Mouse (Mus musculus): ENCODE data around the gene Zcchc14.

Zcchc14 gene

GRCm38 (mm10) chr8:121665329-121665728, 12.6 kb upstream of the Zcchc14 start:
- DNase-seq (ENCODE audit: low read depth, low spot score), result peak; percentile 76

GRCm38 (mm10) chr8:121663101-121663500, 10.4 kb upstream of the Zcchc14 start:
- no peak for DNase-seq (ENCODE audit: low read depth, low spot score)

GRCm38 (mm10) chr8:121661631-121662357, 9.1 kb upstream of the Zcchc14 start:
- no peak for DNase-seq (ENCODE audit: low read depth, low spot score)

- no peak for DNase-seq (ENCODE audit: low read depth, low spot score)
Observed at GRCm38 (mm10) chr8:121660602-121661001, 7.9 kb upstream of the Zcchc14 start.

GRCm38 (mm10) chr8:121654966-121655494, 2.3 kb upstream of the Zcchc14 start:
- no peak for DNase-seq (ENCODE audit: low read depth, low spot score)

GRCm38 (mm10) chr8:121654131-121654530, 1.4 kb upstream of the Zcchc14 start:
- no peak for DNase-seq (ENCODE audit: low read depth, low spot score)

- peak; percentile 50 for DNase-seq (ENCODE audit: low read depth, low spot score)
Observed at GRCm38 (mm10) chr8:121653340-121654019, 779 bp upstream of the Zcchc14 start.

- DNase-seq (ENCODE audit: low read depth, low spot score), result peak; percentile 49
Observed at GRCm38 (mm10) chr8:121651874-121652361, 783 bp downstream of the Zcchc14 start.

- DNase-seq (ENCODE audit: low read depth, low spot score), result no peak
Observed at GRCm38 (mm10) chr8:121651308-121651873, 1.3 kb downstream of the Zcchc14 start.

- no peak for DNase-seq (ENCODE audit: low read depth, low spot score)
Observed at GRCm38 (mm10) chr8:121650389-121651307, 2.1 kb downstream of the Zcchc14 start.

GRCm38 (mm10) chr8:121649904-121650303, 2.8 kb downstream of the Zcchc14 start:
- DNase-seq (ENCODE audit: low read depth, low spot score), result no peak

GRCm38 (mm10) chr8:121649423-121649822, 3.3 kb downstream of the Zcchc14 start:
- DNase-seq (ENCODE audit: low read depth, low spot score), result no peak

GRCm38 (mm10) chr8:121648451-121648850, 4.2 kb downstream of the Zcchc14 start:
- no peak for DNase-seq (ENCODE audit: low read depth, low spot score)

GRCm38 (mm10) chr8:121647511-121648215, 5.0 kb downstream of the Zcchc14 start:
- DNase-seq (ENCODE audit: low read depth, low spot score), result no peak

- DNase-seq (ENCODE audit: low read depth, low spot score), result no peak
Observed at GRCm38 (mm10) chr8:121643384-121643783, 9.3 kb downstream of the Zcchc14 start.

- DNase-seq (ENCODE audit: low read depth, low spot score), result no peak
Observed at GRCm38 (mm10) chr8:121642804-121643203, 9.9 kb downstream of the Zcchc14 start.

GRCm38 (mm10) chr8:121636180-121636579, 16.5 kb downstream of the Zcchc14 start:
- DNase-seq (ENCODE audit: low read depth, low spot score), result no peak

GRCm38 (mm10) chr8:121635534-121635933, 17.2 kb downstream of the Zcchc14 start:
- no peak for DNase-seq (ENCODE audit: low read depth, low spot score)

GRCm38 (mm10) chr8:121632401-121632800, 20.3 kb downstream of the Zcchc14 start:
- no peak for DNase-seq (ENCODE audit: low read depth, low spot score)

- DNase-seq (ENCODE audit: low read depth, low spot score), result no peak
Observed at GRCm38 (mm10) chr8:121631645-121632071, 21.0 kb downstream of the Zcchc14 start.

- DNase-seq (ENCODE audit: low read depth, low spot score), result no peak
Observed at GRCm38 (mm10) chr8:121628681-121629080, 24.0 kb downstream of the Zcchc14 start.

All from mesoderm, embryonic 11.5 days (tissue).